Mouse (Mus musculus): ENCODE results near the gene Gm5926. TPM values are rescaled to one million over a fixed set of nuclear protein-coding genes. Genes with fewer than 3 reads are reported as not detected.

The Gm5926 gene
- not detected in 2 replicates for polyA plus RNA-seq (2012; rRNA removed; ENCODE audit: low replicate concordance)

GRCm38 (mm10) chrX:32650416-32650815 lies at the start of gene Gm5926:
Gene Gm5926, plus strand, starts transcription at chrX:32650716.

Other genes with a start within 250 kb of the Gm5926 start
- not detected in 2 replicates for gene Btbd35f1, start 90.7 kb upstream of the Gm5926 start, polyA plus RNA-seq (2012; rRNA removed; ENCODE audit: low replicate concordance)
- gene Btbd35f21, start 75.4 kb downstream of the Gm5926 start, polyA plus RNA-seq (2012; rRNA removed; ENCODE audit: low replicate concordance), result not detected in 2 replicates
- not detected in 2 replicates for gene Btbd35f30, start 243.9 kb downstream of the Gm5926 start, polyA plus RNA-seq (2012; rRNA removed; ENCODE audit: low replicate concordance)

Data from subcutaneous adipose tissue, adult 2 months (tissue).